Mouse (Mus musculus) layer of hippocampus, adult 9-11 months (tissue): Measurements from ENCODE around the gene Gtf2ird1.

Experiments used
- DNase-seq: peaks from one replicate; pipeline ENCODE4 v3.0.0; 2022

The Gtf2ird1 gene

GRCm38 (mm10) chr5:134442066-134442465 is 14.4 kb downstream of the Gtf2ird1 start:
- no peak for DNase-seq

GRCm38 (mm10) chr5:134441105-134441504 is 15.4 kb downstream of the Gtf2ird1 start:
- DNase-seq = no peak

- no peak for DNase-seq
Measured at GRCm38 (mm10) chr5:134440098-134440497, 16.4 kb downstream of the Gtf2ird1 start.

DNA sequence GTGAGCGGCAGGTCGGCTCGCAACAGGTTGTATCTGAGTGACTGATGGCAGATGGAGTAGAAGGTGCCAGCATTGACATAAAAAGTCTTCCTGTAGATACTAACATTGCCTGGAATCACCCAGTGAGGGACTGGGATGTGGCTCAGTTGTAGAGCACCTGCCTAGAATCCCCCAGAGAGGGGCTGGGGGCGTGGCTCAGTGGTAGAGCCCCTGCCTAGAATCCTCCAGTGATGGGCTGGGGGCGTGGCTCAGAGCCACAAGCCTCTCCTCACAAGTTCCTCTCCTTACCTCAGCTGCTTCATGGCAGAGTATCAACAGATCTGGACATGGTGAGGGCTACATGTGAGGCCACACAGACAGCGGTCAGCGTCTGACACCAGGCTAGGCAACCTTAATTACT is 17.0 kb downstream of the Gtf2ird1 start:
- DNase-seq = no peak

GRCm38 (mm10) chr5:134438676-134439425 is 17.7 kb downstream of the Gtf2ird1 start:
- DNase-seq = no peak

GRCm38 (mm10) chr5:134437459-134437827 is 19.1 kb downstream of the Gtf2ird1 start:
- peak; percentile 72 for DNase-seq

DNA sequence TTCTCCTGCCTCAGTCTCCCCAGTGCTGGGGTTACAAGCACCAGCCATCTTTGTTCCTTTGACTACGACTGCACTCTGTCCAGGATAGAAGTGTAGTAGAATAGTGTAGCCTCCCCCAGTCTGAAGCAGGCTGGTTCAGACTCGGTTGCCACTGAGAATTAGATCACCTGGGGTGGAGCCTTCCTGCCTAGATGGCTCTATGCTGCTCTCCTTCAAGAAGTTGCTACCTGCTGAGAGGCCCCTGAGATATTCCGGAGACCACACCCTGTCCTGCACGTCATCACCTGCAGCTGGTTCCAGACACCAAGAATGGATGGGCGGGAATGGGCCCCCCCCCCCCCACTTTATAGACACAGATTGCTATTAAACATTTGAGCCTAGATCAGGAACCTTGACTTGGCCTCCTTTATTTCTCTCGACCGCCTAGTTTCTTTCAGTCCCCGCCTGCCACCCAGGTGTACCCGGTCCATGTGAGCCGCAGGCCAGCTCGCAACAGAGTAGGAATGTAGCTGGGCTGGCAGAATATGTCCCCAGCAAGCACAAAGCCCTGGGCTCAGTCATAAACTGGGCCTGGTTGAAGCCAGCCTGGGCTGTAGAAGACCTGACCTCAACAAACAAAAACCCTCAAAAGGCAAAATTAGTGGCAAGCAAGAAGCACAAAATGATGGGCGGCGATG is 19.6 kb downstream of the Gtf2ird1 start:
- DNase-seq = no peak

DNA sequence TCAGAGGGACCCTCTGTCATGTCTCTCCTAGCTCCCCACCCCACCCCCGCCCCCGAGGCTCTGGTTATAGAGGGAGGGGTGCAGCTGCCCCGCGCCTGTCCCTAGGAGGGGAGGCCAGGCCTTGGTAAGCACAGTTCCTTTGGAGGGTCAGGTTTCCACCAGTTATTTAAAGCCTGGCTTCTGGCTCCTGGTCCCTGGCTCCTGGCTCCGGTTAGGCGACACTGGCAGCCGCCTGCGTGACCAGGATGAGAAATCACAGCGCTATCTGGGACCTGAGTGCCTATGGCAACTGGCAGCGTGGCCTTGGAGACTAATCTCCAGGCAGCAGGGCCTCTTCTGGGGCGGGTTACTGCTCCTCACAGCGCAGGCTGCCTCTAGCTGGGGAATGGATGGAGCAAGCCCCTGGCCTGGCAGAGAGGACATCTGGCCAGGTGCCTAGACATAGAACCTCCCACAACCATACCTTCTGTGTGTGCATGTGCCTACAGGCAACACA is 20.6 kb downstream of the Gtf2ird1 start:
- DNase-seq = no peak

DNA sequence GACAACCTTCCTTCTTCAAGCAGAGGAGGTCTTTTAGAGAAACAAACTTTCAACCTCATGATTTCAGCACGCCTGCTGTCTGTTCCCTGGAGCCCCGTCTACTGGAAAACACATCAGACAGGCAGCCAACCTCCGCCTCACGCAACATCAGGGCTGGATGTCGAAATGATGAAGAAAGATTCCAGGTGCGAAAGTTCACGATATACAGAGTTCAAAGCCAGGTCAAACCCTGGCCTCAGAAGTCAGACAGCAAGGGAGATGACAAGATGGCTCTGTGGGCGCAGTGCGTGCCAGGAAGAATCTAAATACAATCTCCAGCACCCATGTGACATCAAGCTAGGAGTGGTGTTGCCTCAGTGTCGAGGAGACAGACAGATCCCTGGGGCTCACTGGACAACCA is 23.4 kb downstream of the Gtf2ird1 start:
- DNase-seq = no peak

- DNase-seq = no peak
Measured at GRCm38 (mm10) chr5:134430087-134430486, 26.4 kb downstream of the Gtf2ird1 start.

DNA sequence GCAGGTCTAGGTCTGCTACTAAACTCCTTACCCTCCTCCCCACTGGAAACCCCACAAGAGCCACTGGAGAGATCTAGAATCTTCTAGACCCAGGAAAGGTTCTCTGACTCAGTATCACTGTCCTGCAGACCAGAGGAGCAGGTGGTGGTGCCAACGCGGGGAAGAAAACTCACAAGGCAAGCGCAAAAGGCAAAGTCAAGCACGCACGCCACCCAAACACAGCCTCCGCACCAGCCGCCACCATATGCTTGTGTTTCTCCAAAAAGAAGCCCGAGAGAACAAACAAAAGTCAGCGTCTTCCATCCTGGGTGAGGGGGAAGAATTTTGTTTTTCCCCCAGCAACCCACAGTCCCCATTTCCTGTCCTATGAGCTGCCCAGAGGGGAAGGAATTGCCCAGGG is 28.9 kb downstream of the Gtf2ird1 start:
- peak; percentile 47 for DNase-seq

GRCm38 (mm10) chr5:134425601-134426000 is 30.9 kb downstream of the Gtf2ird1 start:
- no peak for DNase-seq

DNA sequence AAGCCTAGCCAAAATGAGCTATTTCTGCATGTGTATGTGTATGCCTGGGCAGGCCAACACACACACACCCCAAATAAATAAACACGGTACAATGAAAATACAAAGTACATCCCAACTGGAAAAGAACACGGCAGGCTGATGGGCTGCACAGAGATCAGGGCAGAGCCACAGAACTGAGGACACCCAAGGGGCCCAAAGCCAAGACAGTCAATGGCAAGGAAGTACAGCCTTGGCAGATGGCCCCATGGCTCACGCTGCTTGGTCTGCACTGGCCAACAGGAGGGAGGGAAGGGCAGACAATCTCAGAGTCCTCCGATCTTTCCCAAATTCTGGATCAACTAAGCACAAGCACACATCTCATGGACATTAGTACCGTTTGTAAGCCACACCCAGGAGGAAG is 32.6 kb downstream of the Gtf2ird1 start:
- no peak for DNase-seq

DNA sequence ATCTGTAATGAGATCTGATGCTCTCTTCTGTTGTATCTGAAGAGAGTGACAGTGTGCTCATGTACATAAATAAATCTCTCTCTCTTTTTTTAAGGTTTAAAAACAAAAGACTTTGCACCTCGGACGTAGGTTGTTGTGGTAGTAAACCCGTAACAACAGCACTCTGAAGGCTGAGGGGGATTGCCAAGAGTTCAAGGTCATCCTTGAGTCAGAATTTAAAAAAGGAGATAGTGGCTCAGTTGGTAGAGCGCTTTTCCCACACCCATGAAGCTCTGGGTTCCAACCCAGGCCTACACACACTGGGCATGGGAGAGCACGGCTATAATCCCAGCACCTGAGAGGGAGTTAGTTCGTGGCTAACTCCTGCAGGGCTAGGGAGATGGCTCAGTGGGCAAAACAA is 33.1 kb downstream of the Gtf2ird1 start:
- DNase-seq = no peak

GRCm38 (mm10) chr5:134422265-134422925 is 34.1 kb downstream of the Gtf2ird1 start:
- DNase-seq = no peak

DNA sequence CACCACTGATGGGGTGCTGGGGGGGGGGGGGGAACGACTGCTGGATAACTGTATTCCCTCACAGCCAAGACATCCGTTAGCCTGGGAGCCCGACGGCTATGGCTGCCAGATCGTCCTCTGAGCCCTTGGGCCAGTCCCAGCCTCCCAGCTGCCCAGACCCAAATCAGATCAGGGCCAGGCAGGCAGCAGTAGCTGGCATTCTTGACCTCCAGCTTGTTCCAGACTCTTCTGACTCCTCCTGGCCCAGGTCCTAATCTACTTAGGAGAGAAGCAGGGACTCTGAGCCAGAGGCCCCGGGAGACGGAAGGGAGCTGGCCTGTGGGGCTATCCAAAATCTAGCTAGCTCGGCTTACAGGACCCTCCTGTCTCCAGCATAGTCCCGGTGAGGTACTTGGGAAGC is 35.5 kb downstream of the Gtf2ird1 start:
- no peak for DNase-seq

GRCm38 (mm10) chr5:134419700-134420099 is 36.8 kb downstream of the Gtf2ird1 start:
- DNase-seq = no peak

DNA sequence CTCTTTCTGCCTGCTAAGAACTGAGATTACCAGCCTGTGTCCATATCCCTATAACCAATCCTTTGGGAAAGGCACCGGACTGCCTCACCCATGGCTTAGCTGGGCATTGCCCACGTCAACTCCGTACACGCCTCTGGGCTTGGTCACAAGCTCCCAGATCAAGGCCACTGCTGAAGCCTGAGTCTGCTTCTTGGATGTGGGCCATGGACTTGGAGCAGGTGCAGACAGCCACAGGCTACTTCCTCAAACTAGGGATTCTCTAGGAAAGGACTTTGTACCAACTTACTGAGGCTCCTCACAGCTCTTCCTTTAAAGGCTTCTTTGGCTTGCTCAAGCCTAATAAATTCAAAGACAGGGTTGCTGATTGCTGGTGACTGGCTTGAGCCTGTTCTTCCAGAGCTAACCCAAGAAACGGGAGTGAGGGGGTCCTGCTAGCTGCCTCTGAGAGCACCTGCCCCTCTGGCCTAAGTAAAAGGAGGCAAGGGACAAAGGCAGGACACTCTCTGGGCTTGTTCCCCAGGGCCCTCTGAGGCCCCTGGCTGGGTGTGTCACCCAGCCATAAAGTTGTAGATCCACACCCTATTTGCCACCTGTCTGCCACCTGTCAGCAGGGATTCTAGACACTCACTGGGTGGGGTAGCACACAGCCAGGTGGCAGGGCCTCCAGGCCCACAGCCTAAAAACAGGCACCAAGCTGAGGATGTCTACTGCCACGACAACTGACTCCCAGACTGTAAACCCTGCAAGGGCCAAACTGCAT is 38.0 kb downstream of the Gtf2ird1 start:
- no peak for DNase-seq

GRCm38 (mm10) chr5:134412341-134412740 is 44.2 kb downstream of the Gtf2ird1 start:
- DNase-seq = no peak

DNA sequence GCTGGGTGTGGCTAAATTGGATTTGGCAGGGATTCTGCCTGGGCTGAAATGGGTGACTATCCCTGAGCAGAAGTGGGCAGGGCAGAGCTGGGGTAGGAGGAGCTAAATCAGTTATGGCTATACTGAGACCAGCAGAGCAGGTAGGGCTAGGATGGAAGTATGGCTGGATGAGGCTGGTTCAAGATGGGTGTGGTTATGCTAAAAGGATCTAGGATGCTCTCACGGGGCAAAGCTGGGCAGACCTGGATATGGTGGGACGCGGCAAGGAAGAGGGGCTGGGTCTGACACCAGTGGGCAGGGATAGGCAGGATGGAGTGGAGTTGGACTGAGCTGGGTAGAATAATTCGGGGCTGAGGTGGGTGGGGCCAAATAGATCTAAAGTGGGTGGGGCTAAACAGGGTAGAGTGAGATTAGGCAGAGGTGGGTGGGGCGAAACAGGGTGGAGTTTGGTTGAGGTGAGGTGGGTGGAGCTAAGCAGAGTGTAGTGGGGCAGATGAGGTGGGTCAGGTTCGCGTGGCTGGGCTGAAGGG is 46.1 kb downstream of the Gtf2ird1 start:
- no peak for DNase-seq

- no peak for DNase-seq
Measured at GRCm38 (mm10) chr5:134409606-134410306, 46.8 kb downstream of the Gtf2ird1 start.

DNA sequence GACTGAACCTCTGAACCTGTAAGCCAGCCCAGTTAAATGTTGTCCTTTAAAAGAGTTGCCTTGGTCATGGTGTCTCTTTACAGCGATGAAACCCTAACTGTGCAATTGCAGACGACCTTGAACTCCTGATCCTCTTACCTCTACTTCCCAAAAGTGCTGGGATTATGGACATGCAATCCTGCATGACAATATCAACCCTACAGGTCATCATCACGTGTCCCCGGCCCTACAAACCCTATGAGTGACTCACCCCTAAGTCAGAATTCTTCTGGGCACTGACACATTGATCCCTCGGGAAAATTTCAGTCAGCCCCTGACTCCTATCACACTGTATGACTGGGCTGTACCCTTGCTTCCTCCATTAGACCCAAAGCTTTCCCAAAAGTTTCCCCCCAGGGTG is 48.4 kb downstream of the Gtf2ird1 start:
- DNase-seq = no peak
